Mouse (Mus musculus) MN1 (cell line): ENCODE measurements around the gene Mindy1.

Experiments used
- DNase-seq: peaks from one replicate; pipeline ENCODE4 v3.0.0-alpha.2; 2016; ENCODE audit warnings: low spot score

The Mindy1 gene

GRCm38 (mm10) chr3:95281216-95282126, at the start of gene Mindy1, which contains the start of gene Prune1:
Gene Mindy1, plus strand, starts transcription at chr3:95281345.
Gene Prune1, minus strand, starts transcription at chr3:95282076.
- DNase-seq = peak; percentile 98

GRCm38 (mm10) chr3:95232771-95233170, 48.4 kb upstream of the Mindy1 start:
- DNase-seq = peak; percentile 32

GRCm38 (mm10) chr3:95233303-95233980, 47.7 kb upstream of the Mindy1 start:
- no peak for DNase-seq

- no peak for DNase-seq
These were observed 45.5 kb upstream of the Mindy1 start for GRCm38 (mm10) chr3:95235386-95236301.

GRCm38 (mm10) chr3:95237541-95238099, 43.5 kb upstream of the Mindy1 start:
- DNase-seq = no peak

- no peak for DNase-seq
These were observed 42.1 kb upstream of the Mindy1 start for GRCm38 (mm10) chr3:95239022-95239421.

- DNase-seq = no peak
These were observed 41.2 kb upstream of the Mindy1 start for GRCm38 (mm10) chr3:95239971-95240370.

GRCm38 (mm10) chr3:95240900-95241299, 40.2 kb upstream of the Mindy1 start:
- DNase-seq = no peak

- DNase-seq = no peak
These were observed 39.6 kb upstream of the Mindy1 start, which contains the start of gene Gm128 for GRCm38 (mm10) chr3:95241498-95241897. Gene Gm128, minus strand, starts transcription at chr3:95241598.

- no peak for DNase-seq
These were observed 38.1 kb upstream of the Mindy1 start for GRCm38 (mm10) chr3:95243086-95243485.

- DNase-seq = peak; percentile 82
These were observed 34.5 kb upstream of the Mindy1 start for GRCm38 (mm10) chr3:95246465-95247231.

GRCm38 (mm10) chr3:95247660-95248336, 33.3 kb upstream of the Mindy1 start:
- no peak for DNase-seq

GRCm38 (mm10) chr3:95250361-95250760, 30.8 kb upstream of the Mindy1 start:
- no peak for DNase-seq

GRCm38 (mm10) chr3:95250783-95251424, 30.2 kb upstream of the Mindy1 start, which contains the start of gene Bnipl:
Gene Bnipl, minus strand, starts transcription at chr3:95251193.
- DNase-seq = no peak

- DNase-seq = no peak
These were observed 24.2 kb upstream of the Mindy1 start for GRCm38 (mm10) chr3:95256931-95257330.

GRCm38 (mm10) chr3:95261975-95262374, 19.2 kb upstream of the Mindy1 start:
- no peak for DNase-seq

GRCm38 (mm10) chr3:95263089-95263739, 17.9 kb upstream of the Mindy1 start:
- DNase-seq = peak; percentile 60

GRCm38 (mm10) chr3:95264724-95265123, 16.4 kb upstream of the Mindy1 start:
- DNase-seq = no peak

- DNase-seq = no peak
These were observed 15.1 kb upstream of the Mindy1 start for GRCm38 (mm10) chr3:95266052-95266451.
